Mouse (Mus musculus): ENCODE data around the gene Ikbip. TPM values are rescaled to one million over a fixed set of nuclear protein-coding genes. Genes with fewer than 3 reads are reported as not detected.

Gene Ikbip
- polyA plus RNA-seq, 1 experiment from 2014 or later = 21.3 TPM

GRCm38 (mm10) chr10:91123828-91124822, 41.4 kb downstream of the Ikbip start, which contains the start of gene Slc25a3:
TSS of gene Slc25a3 (minus strand) at chr10:91124059.
- Histone ChIP-seq H3K27ac (peak within 1 kb of the TSS; percentile 97), H3K4me1 (replicated peaks) (peaks cover 26% of the 10 kb centered on the region), H3K36me3 (peaks cover 25% of the 10 kb centered on the region), H3K9me3 (no peaks in the 10 kb centered on the region), H3K4me3 (peak within 1 kb of the TSS; percentile 98), H3K4me2 (peak within 1 kb of the TSS; percentile 95), H3K9ac (peak within 1 kb of the TSS; percentile 99), H3K27me3 (no peaks in the 10 kb centered on the region)
- WGBS = 14% methylated on average over 58 of the region's 59 CpGs
- peak; percentile 100 for ATAC-seq (ENCODE audit: low FRiP score)

DNA sequence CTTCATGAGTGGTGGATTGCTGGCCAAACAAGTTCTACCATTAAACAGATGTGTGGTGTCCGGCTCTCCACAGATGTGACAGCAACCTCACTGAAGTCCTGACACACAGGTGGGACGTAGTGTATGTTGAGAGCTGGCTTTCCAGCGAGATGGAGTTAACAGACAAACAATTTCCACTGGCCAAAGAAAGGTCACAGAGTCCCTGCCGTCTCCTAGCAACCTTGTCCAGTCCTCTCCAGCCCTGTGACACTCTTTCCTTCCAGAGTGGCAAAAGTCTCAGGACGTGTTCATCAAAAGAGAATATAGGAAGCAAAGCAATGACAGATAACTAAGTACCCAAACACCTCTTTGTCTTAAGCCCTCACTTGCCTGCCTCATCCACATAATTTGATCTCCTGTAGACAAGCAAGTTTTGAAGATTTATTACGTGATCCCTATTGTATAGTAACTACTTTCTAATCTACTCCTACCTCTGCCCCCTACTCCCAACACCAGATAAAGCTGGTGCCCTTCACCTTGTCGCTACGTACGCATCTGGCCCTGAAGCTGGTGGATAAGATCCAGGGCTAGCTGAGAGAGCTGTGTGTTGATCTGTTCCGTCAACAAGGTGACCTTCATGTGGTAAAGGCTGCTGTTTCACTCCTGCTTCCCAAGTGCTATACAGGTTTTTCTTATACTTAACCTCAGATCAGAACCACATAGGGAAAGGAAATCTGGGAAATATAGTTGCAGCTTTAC, 44.0 kb downstream of the Ikbip start:
- H3K36me3 ChIP-seq = peaks cover 3% of the 10 kb centered on the region
- no peak for ATAC-seq (ENCODE audit: low FRiP score)
- H3K9me3 ChIP-seq = no peaks in the 10 kb centered on the region
- H3K4me2 ChIP-seq = no peak overlapping the region
- 78% methylated on average over 10 of the region's 10 CpGs for WGBS
- no peak overlapping the region for H3K27ac ChIP-seq
- no peak overlapping the region for H3K9ac ChIP-seq
- H3K27me3 ChIP-seq = no peaks in the 10 kb centered on the region
- H3K4me3 ChIP-seq = no peak overlapping the region
- peaks cover 18% of the 10 kb centered on the region for H3K4me1 ChIP-seq (replicated peaks)

DNA sequence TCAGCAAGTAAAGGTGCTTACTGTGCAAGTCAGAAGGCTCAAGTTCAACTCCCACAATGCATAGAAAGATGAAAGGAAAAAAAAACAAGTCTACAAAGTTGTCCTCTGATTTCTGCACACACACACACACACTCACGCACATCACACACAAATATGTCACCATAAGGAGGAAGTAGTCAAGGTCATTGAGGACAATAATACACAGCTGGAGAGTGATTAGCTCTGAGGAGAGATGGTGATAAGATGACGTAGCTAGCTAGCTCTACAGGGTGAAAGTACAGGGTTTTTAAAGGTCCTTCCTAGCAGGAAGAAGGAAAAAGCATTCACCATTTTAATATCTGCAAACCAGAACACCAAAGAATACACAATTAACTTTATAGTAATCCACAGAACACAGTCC, 44.7 kb downstream of the Ikbip start:
- H3K27me3 ChIP-seq = no peaks in the 10 kb centered on the region
- no peak for ATAC-seq (ENCODE audit: low FRiP score)
- whole genome bisulfite sequencing = 82% methylated on average over 2 of the region's 2 CpGs

GRCm38 (mm10) chr10:91128551-91129160, 45.9 kb downstream of the Ikbip start:
- no peak overlapping the region for H3K27ac ChIP-seq
- H3K36me3 ChIP-seq = no peaks in the 10 kb centered on the region
- no peaks in the 10 kb centered on the region for H3K9me3 ChIP-seq
- H3K4me1 ChIP-seq (replicated peaks) = 0 out of 2 replicates have a peak, but pooled peaks cover 3% of the 10 kb centered on the region
- H3K4me2 ChIP-seq = no peak overlapping the region
- no peak for ATAC-seq (ENCODE audit: low FRiP score)
- no peaks in the 10 kb centered on the region for H3K27me3 ChIP-seq
- H3K9ac ChIP-seq = no peak overlapping the region
- H3K4me3 ChIP-seq = no peak overlapping the region
- 69% methylated on average over 1 of the region's 1 CpGs for WGBS

More for the DNA sequence above, 44.7 kb downstream of the Ikbip start:
- no peak overlapping the region for H3K4me3 ChIP-seq
- peaks cover 12% of the 10 kb centered on the region for H3K4me1 ChIP-seq (replicated peaks)
- H3K9me3 ChIP-seq = no peaks in the 10 kb centered on the region
- no peak overlapping the region for H3K9ac ChIP-seq
- H3K36me3 ChIP-seq = no peaks in the 10 kb centered on the region
- no peak overlapping the region for H3K4me2 ChIP-seq
- H3K27ac ChIP-seq = no peak overlapping the region

GRCm38 (mm10) chr10:91130792-91131191, 48.1 kb downstream of the Ikbip start:
- Histone ChIP-seq H3K27ac (no peak overlapping the region), H3K4me1 (replicated peaks) (no peaks in the 10 kb centered on the region), H3K9me3 (no peaks in the 10 kb centered on the region), H3K4me3 (no peak overlapping the region), H3K4me2 (no peak overlapping the region), H3K36me3 (no peaks in the 10 kb centered on the region), H3K27me3 (no peaks in the 10 kb centered on the region), H3K9ac (no peak overlapping the region)
- WGBS = 80% methylated on average over 3 of the region's 3 CpGs
- no peak for ATAC-seq (ENCODE audit: low FRiP score)

- H3K9ac ChIP-seq = no peak overlapping the region
- H3K4me1 ChIP-seq (replicated peaks) = no peaks in the 10 kb centered on the region
- H3K4me2 ChIP-seq = no peak overlapping the region
- 81% methylated on average over 1 of the region's 1 CpGs for WGBS
- no peak overlapping the region for H3K27ac ChIP-seq
- H3K27me3 ChIP-seq = no peaks in the 10 kb centered on the region
- ATAC-seq (ENCODE audit: low FRiP score) = no peak
- H3K9me3 ChIP-seq = no peaks in the 10 kb centered on the region
- H3K4me3 ChIP-seq = no peak overlapping the region
- no peaks in the 10 kb centered on the region for H3K36me3 ChIP-seq
Measured at GRCm38 (mm10) chr10:91131565-91131964, 48.8 kb downstream of the Ikbip start.

GRCm38 (mm10) chr10:91135302-91135972, 52.7 kb downstream of the Ikbip start:
- no peak overlapping the region for H3K4me3 ChIP-seq
- ATAC-seq (ENCODE audit: low FRiP score) = no peak
- H3K36me3 ChIP-seq = no peaks in the 10 kb centered on the region
- H3K27me3 ChIP-seq = no peaks in the 10 kb centered on the region
- no peaks in the 10 kb centered on the region for H3K4me1 ChIP-seq (replicated peaks)
- H3K27ac ChIP-seq = no peak overlapping the region
- no peak overlapping the region for H3K9ac ChIP-seq
- WGBS = 84% methylated on average over 7 of the region's 7 CpGs
- H3K9me3 ChIP-seq = no peaks in the 10 kb centered on the region
- no peak overlapping the region for H3K4me2 ChIP-seq

- no peaks in the 10 kb centered on the region for H3K27me3 ChIP-seq
- 67% methylated on average over 9 of the region's 9 CpGs for WGBS
Measured at GRCm38 (mm10) chr10:91137400-91137799, 54.7 kb downstream of the Ikbip start.

DNA sequence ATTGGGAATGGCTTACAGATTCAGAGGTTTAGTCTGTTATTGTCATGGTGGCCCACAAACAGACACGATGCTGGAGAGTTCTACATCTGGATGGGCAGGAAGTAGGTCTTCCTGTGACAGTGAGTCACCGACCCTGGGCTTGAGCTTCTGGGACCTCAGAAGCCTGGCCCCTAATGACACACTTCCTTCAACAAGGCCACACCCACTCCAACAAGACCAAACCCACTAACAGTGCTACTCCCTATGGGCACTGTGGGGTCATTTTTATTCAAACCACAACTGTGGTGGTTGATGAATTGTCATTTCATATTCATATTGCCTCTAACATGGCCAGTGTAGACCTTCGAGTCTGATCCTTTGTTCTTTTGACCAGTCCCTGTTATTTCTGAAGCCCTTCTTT, 55.6 kb downstream of the Ikbip start:
- Histone ChIP-seq H3K4me1 (replicated peaks) (no peaks in the 10 kb centered on the region), H3K9me3 (no peaks in the 10 kb centered on the region), H3K4me3 (no peak overlapping the region), H3K27ac (no peak overlapping the region), H3K9ac (no peak overlapping the region), H3K4me2 (no peak overlapping the region), H3K36me3 (no peaks in the 10 kb centered on the region), H3K27me3 (no peaks in the 10 kb centered on the region)
- ATAC-seq (ENCODE audit: low FRiP score) = no peak
- 78% methylated on average over 3 of the region's 3 CpGs for WGBS

More at GRCm38 (mm10) chr10:91137400-91137799, 54.7 kb downstream of the Ikbip start:
- no peak for ATAC-seq (ENCODE audit: low FRiP score)
- Histone ChIP-seq H3K9ac (no peak overlapping the region), H3K9me3 (no peaks in the 10 kb centered on the region), H3K4me3 (no peak overlapping the region), H3K4me2 (no peak overlapping the region), H3K36me3 (no peaks in the 10 kb centered on the region), H3K27ac (no peak overlapping the region), H3K4me1 (replicated peaks) (no peaks in the 10 kb centered on the region)

DNA sequence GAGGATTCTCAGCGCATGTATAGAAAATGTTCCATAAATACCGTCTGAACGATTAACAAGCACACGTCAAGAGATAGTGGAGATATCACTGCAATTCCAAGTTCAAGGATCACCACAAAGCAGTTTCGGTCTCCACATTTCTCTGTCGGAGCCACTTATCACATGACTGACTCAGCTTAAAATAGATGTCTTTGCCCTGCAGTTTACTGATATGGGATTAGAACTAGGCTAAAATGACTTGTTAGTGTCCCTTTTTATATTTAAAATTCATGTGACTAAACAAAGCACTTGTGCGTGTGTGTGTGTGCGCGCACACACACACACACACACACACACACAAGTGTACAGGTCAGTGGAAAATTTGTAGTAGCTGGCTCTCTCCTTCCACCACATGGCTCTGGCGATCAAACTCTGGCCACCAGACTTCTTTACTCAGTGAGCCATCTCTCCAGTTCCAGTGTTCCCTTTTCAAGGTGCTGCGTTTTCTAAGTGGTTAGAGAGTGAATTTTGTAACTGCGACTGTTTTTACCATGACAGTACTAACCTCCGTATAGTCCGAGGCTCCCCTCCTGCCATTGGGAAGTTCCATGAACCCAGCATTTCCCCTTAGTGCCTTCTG, 56.5 kb downstream of the Ikbip start:
- no peak overlapping the region for H3K9ac ChIP-seq
- no peaks in the 10 kb centered on the region for H3K9me3 ChIP-seq
- no peak overlapping the region for H3K4me2 ChIP-seq
- no peaks in the 10 kb centered on the region for H3K36me3 ChIP-seq
- 93% methylated on average over 14 of the region's 14 CpGs for WGBS
- H3K27ac ChIP-seq = no peak overlapping the region
- no peaks in the 10 kb centered on the region for H3K4me1 ChIP-seq (replicated peaks)
- no peak for ATAC-seq (ENCODE audit: low FRiP score)
- no peaks in the 10 kb centered on the region for H3K27me3 ChIP-seq
- no peak overlapping the region for H3K4me3 ChIP-seq

DNA sequence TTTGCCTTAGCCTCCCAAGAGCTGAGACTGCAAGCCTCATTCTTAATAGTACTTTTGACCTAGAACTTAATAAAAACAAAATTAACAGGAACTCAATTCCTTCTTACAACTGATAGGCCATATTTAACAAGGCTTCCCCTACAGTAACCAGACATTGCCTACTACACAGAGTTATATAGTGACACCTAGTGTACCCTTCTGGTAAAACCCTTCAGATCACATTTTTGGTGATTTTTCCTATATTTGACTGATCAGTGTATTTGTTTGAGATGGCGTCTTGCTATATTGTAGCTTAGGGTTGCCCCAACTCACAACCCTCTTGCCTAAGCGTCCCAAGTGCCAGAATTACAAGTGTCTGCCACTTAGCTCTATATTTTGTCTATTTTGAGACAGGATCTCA, 58.8 kb downstream of the Ikbip start:
- Histone ChIP-seq H3K27me3 (no peaks in the 10 kb centered on the region), H3K4me1 (replicated peaks) (no peaks in the 10 kb centered on the region), H3K4me3 (no peak overlapping the region), H3K27ac (no peak overlapping the region), H3K4me2 (no peak overlapping the region), H3K36me3 (peaks cover 11% of the 10 kb centered on the region), H3K9me3 (no peaks in the 10 kb centered on the region), H3K9ac (no peak overlapping the region)
- WGBS = 44% methylated on average over 2 of the region's 2 CpGs
- ATAC-seq (ENCODE audit: low FRiP score) = peak; percentile 21; the same call in 1 of the 2 replicates
